Mouse (Mus musculus) midbrain, embryonic 14.5 days (tissue): ENCODE results near the gene Fgf12. TPM values are rescaled to one million over a fixed set of nuclear protein-coding genes. Genes with fewer than 3 reads are reported as not detected.

ENCODE experiments used
- ATAC-seq: fragments of 200-750 bp; cut with Nextera tagmentation; 2 replicates; pipeline ENCODE4 v1.8.0; 2017; ENCODE audit warnings: moderate number of reproducible peaks, moderate library complexity; ENCODE audit not compliant: low FRiP score, low TSS enrichment
- DNase-seq: peaks from one replicate; pipeline ENCODE4 v3.0.0-alpha.2; 2015
- H3K27ac ChIP-seq: fragments of 300-500 bp; sonication (generic); replicated peaks from 2 replicates; pipeline ENCODE4 v1.5.1; 2014; ENCODE audit warnings: mild to moderate bottlenecking, low read depth, low read length, moderate library complexity
- H3K27me3 ChIP-seq: fragments of 300-500 bp; sonication (generic); 2 replicates; pipeline ENCODE4 v1.6.1; 2014; ENCODE audit warnings: low read length, control low read depth, mixed read lengths; ENCODE audit not compliant: control insufficient read depth, insufficient read depth
- H3K36me3 ChIP-seq: fragments of 300-500 bp; sonication (generic); 2 replicates; pipeline ENCODE4 v1.6.1; 2014; ENCODE audit warnings: low read length, control low read depth; ENCODE audit not compliant: control insufficient read depth, insufficient read depth
- H3K4me1 ChIP-seq: fragments of 300-500 bp; sonication (generic); 2 replicates; pipeline ENCODE4 v1.6.1; 2014; ENCODE audit warnings: mild to moderate bottlenecking, antibody characterized with exemption, low read length, control low read depth; ENCODE audit not compliant: control insufficient read depth, insufficient read depth
- H3K4me2 ChIP-seq: fragments of 300-500 bp; sonication (generic); 2 replicates; pipeline ENCODE4 v1.6.1; 2014; ENCODE audit warnings: mild to moderate bottlenecking, low read length, moderate library complexity
- H3K4me3 ChIP-seq: fragments of 300-500 bp; sonication (generic); replicated peaks from 2 replicates; pipeline ENCODE4 v1.5.1; 2014; ENCODE audit warnings: low read depth, low read length
- H3K9ac ChIP-seq: fragments of 300-500 bp; sonication (generic); replicated peaks from 2 replicates; pipeline ENCODE4 v1.6.1; 2014; ENCODE audit warnings: mild to moderate bottlenecking, low read length, moderate library complexity
- H3K9me3 ChIP-seq: fragments of 300-500 bp; sonication (generic); 2 replicates; pipeline ENCODE4 v1.6.1; 2016; ENCODE audit warnings: low read length, control low read depth, mixed read lengths; ENCODE audit not compliant: control insufficient read depth
- WGBS: fragments of 180-500 bp; shearing (Covaris S2); extraction: QIAGEN DNeasy Blood & Tissue Kit; methylation state at CpG from one replicate; pipeline ENCODE4 v1.1.7; 2014; 5-methylcytosine and 5-hydroxymethylcytosine counted together
- polyA plus RNA-seq: library from polyadenylated mRNA; unstranded; fragments of >200 nt; fragmentation: Nextera tagmentation; extraction: Ambion mirVana; gene quantifications from 2 replicates; pipeline ENCODE4 v1.2.1, GENCODE M21; 2014

Gene Fgf12
- polyA plus RNA-seq, 1 experiment from 2014 or later = 32.1 TPM

GRCm38 (mm10) chr16:28631721-28632120, 121.1 kb downstream of the Fgf12 start:
- ATAC-seq = no peak
- Histone ChIP-seq H3K36me3 (no peaks in the 10 kb centered on the region), H3K4me2 (no peak overlapping the region), H3K27me3 (no peaks in the 10 kb centered on the region), H3K4me3 (no peak overlapping the region), H3K27ac (no peak overlapping the region), H3K9ac (no peak overlapping the region), H3K4me1 (no peaks in the 10 kb centered on the region), H3K9me3 (no peaks in the 10 kb centered on the region)
- WGBS = 86% methylated on average over 5 of the region's 5 CpGs
- no peak for DNase-seq

GRCm38 (mm10) chr16:28630771-28631484, 121.9 kb downstream of the Fgf12 start:
- no peak for ATAC-seq
- Histone ChIP-seq H3K9me3 (no peaks in the 10 kb centered on the region), H3K27ac (no peak overlapping the region), H3K27me3 (no peaks in the 10 kb centered on the region), H3K4me1 (no peaks in the 10 kb centered on the region), H3K4me2 (no peak overlapping the region), H3K9ac (no peak overlapping the region), H3K4me3 (no peak overlapping the region), H3K36me3 (no peaks in the 10 kb centered on the region)
- no peak for DNase-seq
- 87% methylated on average over 11 of the region's 11 CpGs for WGBS

- H3K9ac ChIP-seq = no peak overlapping the region
- ATAC-seq (no peak), DNase-seq (no peak)
- WGBS = 83% methylated on average over 6 of the region's 6 CpGs
- no peaks in the 10 kb centered on the region for H3K4me1 ChIP-seq
- H3K36me3 ChIP-seq = no peaks in the 10 kb centered on the region
- no peak overlapping the region for H3K4me2 ChIP-seq
- no peaks in the 10 kb centered on the region for H3K27me3 ChIP-seq
- H3K9me3 ChIP-seq = no peaks in the 10 kb centered on the region
- no peak overlapping the region for H3K4me3 ChIP-seq
- no peak overlapping the region for H3K27ac ChIP-seq
Observed at GRCm38 (mm10) chr16:28626259-28626658, 126.6 kb downstream of the Fgf12 start.

GRCm38 (mm10) chr16:28625689-28626088, 127.2 kb downstream of the Fgf12 start:
- Histone ChIP-seq H3K9me3 (no peaks in the 10 kb centered on the region), H3K36me3 (no peaks in the 10 kb centered on the region), H3K27me3 (no peaks in the 10 kb centered on the region), H3K9ac (no peak overlapping the region), H3K4me2 (no peak overlapping the region), H3K4me3 (no peak overlapping the region), H3K27ac (no peak overlapping the region), H3K4me1 (no peaks in the 10 kb centered on the region)
- WGBS = 76% methylated on average over 5 of the region's 5 CpGs
- no peak for DNase-seq
- ATAC-seq = no peak

- Histone ChIP-seq H3K4me3 (no peak overlapping the region), H3K36me3 (no peaks in the 10 kb centered on the region), H3K9me3 (no peaks in the 10 kb centered on the region), H3K27me3 (no peaks in the 10 kb centered on the region), H3K27ac (no peak overlapping the region), H3K4me1 (no peaks in the 10 kb centered on the region), H3K4me2 (no peak overlapping the region), H3K9ac (no peak overlapping the region)
- no peak for ATAC-seq
- WGBS = 96% methylated on average over 3 of the region's 3 CpGs
- no peak for DNase-seq
Observed at GRCm38 (mm10) chr16:28614412-28614811, 138.5 kb downstream of the Fgf12 start.

GRCm38 (mm10) chr16:28610940-28611339, 141.9 kb downstream of the Fgf12 start:
- Histone ChIP-seq H3K27me3 (no peaks in the 10 kb centered on the region), H3K4me2 (no peak overlapping the region), H3K36me3 (no peaks in the 10 kb centered on the region), H3K9me3 (no peaks in the 10 kb centered on the region), H3K27ac (no peak overlapping the region), H3K4me3 (no peak overlapping the region), H3K9ac (no peak overlapping the region), H3K4me1 (no peaks in the 10 kb centered on the region)
- WGBS = 21% methylated on average over 3 of the region's 3 CpGs
- ATAC-seq (no peak), DNase-seq (peak; percentile 66)

GRCm38 (mm10) chr16:28603155-28603554, 149.7 kb downstream of the Fgf12 start:
- no peak overlapping the region for H3K4me3 ChIP-seq
- no peak for ATAC-seq
- no peak overlapping the region for H3K27ac ChIP-seq
- H3K36me3 ChIP-seq = no peaks in the 10 kb centered on the region
- H3K4me2 ChIP-seq = no peak overlapping the region
- no peaks in the 10 kb centered on the region for H3K4me1 ChIP-seq
- no peaks in the 10 kb centered on the region for H3K27me3 ChIP-seq
- H3K9ac ChIP-seq = no peak overlapping the region
- DNase-seq = no peak
- WGBS = 94% methylated on average over 1 of the region's 1 CpGs
- H3K9me3 ChIP-seq = no peaks in the 10 kb centered on the region

- ATAC-seq (no peak), DNase-seq (no peak)
- Histone ChIP-seq H3K27ac (no peak overlapping the region), H3K36me3 (no peaks in the 10 kb centered on the region), H3K9me3 (no peaks in the 10 kb centered on the region), H3K4me2 (no peak overlapping the region), H3K4me3 (no peak overlapping the region), H3K4me1 (no peaks in the 10 kb centered on the region), H3K27me3 (no peaks in the 10 kb centered on the region), H3K9ac (no peak overlapping the region)
- 86% methylated on average over 4 of the region's 4 CpGs for WGBS
Observed at GRCm38 (mm10) chr16:28601723-28602122, 151.1 kb downstream of the Fgf12 start.

- DNase-seq = no peak
- Histone ChIP-seq H3K9me3 (no peaks in the 10 kb centered on the region), H3K9ac (no peak overlapping the region), H3K4me2 (no peak overlapping the region), H3K27ac (no peak overlapping the region), H3K36me3 (no peaks in the 10 kb centered on the region), H3K4me3 (no peak overlapping the region), H3K4me1 (no peaks in the 10 kb centered on the region), H3K27me3 (no peaks in the 10 kb centered on the region)
- 88% methylated on average over 13 of the region's 13 CpGs for WGBS
- no peak for ATAC-seq
Observed at GRCm38 (mm10) chr16:28596112-28596511, 156.8 kb downstream of the Fgf12 start.
